9 mouse cellular contexts compared by ENCODE assay signal in the genomic region with DNA sequence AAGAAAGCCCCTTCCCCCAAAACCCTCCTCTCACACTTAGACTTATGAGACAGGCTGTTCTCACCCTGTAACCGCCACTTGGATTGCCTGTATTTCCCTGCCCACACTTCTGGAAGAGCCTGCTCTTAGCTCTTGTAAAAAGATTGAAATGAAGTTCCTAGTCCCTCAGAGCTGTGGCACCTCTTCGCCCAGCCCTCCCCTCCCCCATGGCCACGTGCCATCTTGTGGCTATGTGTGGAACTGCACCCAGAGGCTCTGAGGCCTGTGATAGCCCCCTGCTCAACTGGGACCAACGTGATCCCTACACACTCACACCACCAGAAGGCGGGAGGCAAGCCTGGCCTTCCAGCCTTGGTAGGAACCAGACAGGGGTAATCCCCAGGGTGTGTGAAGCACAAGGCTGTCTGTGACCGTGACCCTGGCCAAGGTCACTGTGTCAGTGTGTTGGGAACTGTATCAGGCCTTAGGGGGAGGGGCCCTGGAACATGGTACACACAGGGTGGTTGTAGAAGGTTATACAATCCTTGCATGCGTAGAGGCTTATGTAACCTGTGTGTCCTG. TPM values are rescaled to one million over a fixed set of nuclear protein-coding genes. Genes with fewer than 3 reads are reported as not detected.
DNase-seq lines count a peak whose midpoint lies in the region; ATAC-seq lines count a peak whose summit lies in the region.
"Had no signal": no experiment of that assay in that cellular context is flagged by ENCODE, and none has a peak within 500 bp of the region (broad histone marks: within the 10 kb centered on the region; RNA-seq: fewer than 3 reads in every experiment).

No protein-coding gene starts in this region.

- peak; percentile 4; the same call in 1 of the 2 replicates for ATAC-seq in intestine, embryonic 15.5 days
- ATAC-seq in liver, embryonic 12.5 days = peak; percentile 46
- peak; percentile 78 for ATAC-seq in monocyte, adult 5-6 weeks (replicated peaks; ENCODE audit: insufficient number of reproducible peaks, low FRiP score, low TSS enrichment, poor library complexity, severe bottlenecking)
- ATAC-seq in stomach, embryonic 15.5 days (ENCODE audit: insufficient read depth, low FRiP score, low read depth) = no peak

- H3K4me3 ChIP-seq in intestine, embryonic 15.5 days (replicated peaks) = no peak overlapping the region
- no peak overlapping the region for H3K4me3 ChIP-seq in liver, embryonic 12.5 days
- no peak overlapping the region for H3K4me3 ChIP-seq in stomach, embryonic 15.5 days (replicated peaks)
- H3K4me3 ChIP-seq: embryonic facial prominence, embryonic 12.5 days had no signal

- H3K36me3 ChIP-seq in intestine, embryonic 15.5 days = peaks cover 32% of the 10 kb centered on the region
- peaks cover 49% of the 10 kb centered on the region for H3K36me3 ChIP-seq in liver, embryonic 12.5 days
- H3K36me3 ChIP-seq in stomach, embryonic 15.5 days = peaks cover 21% of the 10 kb centered on the region; the same call in 1 of the 2 replicates

- peak overlapping the region; percentile 35 for H3K4me2 ChIP-seq in intestine, embryonic 15.5 days (replicated peaks)
- peak overlapping the region; percentile 63 for H3K4me2 ChIP-seq in liver, embryonic 12.5 days
- H3K4me2 ChIP-seq in stomach, embryonic 15.5 days = no peak overlapping the region; the same call in 1 of the 2 replicates
- H3K4me2 ChIP-seq: embryonic facial prominence, embryonic 12.5 days had no signal

- peak overlapping the region; percentile 93 for H3K27ac ChIP-seq in intestine, embryonic 15.5 days
- H3K27ac ChIP-seq in liver, embryonic 12.5 days = peak overlapping the region; percentile 95
- H3K27ac ChIP-seq in stomach, embryonic 15.5 days = peak overlapping the region; percentile 60

- H3K9me3 ChIP-seq in intestine, embryonic 15.5 days = no peaks in the 10 kb centered on the region
- H3K9me3 ChIP-seq in liver, embryonic 12.5 days (replicated peaks) = no peaks in the 10 kb centered on the region
- no peaks in the 10 kb centered on the region for H3K9me3 ChIP-seq in stomach, embryonic 15.5 days
- H3K9me3 ChIP-seq: embryonic facial prominence, embryonic 12.5 days had no signal

- peaks cover 61% of the 10 kb centered on the region for H3K4me1 ChIP-seq in intestine, embryonic 15.5 days (replicated peaks)
- H3K4me1 ChIP-seq in liver, embryonic 12.5 days = peaks cover 78% of the 10 kb centered on the region
- peaks cover 59% of the 10 kb centered on the region for H3K4me1 ChIP-seq in stomach, embryonic 15.5 days

- DNase-seq in 3134 (ENCODE audit: extremely low read depth, insufficient read length, low spot score) (peak; percentile 73), NIH3T3 (ENCODE audit: low read depth) (peak; percentile 85)
- DNase-seq in cerebellum, postnatal 10 days = peak; percentile 92 to 96
- DNase-seq in gastrocnemius, postnatal 25 days = peak; percentile 70

- WGBS in intestine, embryonic 15.5 days = 25% methylated on average over 7 of the region's 7 CpGs
- 15% methylated on average over 7 of the region's 7 CpGs for WGBS in liver, embryonic 12.5 days (ENCODE audit: insufficient replicate concordance)
- 23% methylated on average over 7 of the region's 7 CpGs for WGBS in stomach, embryonic 15.5 days

- 0 out of 2 replicates have a peak overlapping the region, but pooled peaks have one; percentile 2 for H3K9ac ChIP-seq in intestine, embryonic 15.5 days
- peak overlapping the region; percentile 51 for H3K9ac ChIP-seq in liver, embryonic 12.5 days
- no peak overlapping the region for H3K9ac ChIP-seq in stomach, embryonic 15.5 days
- H3K9ac ChIP-seq: embryonic facial prominence, embryonic 12.5 days had no signal

- H3K27me3 ChIP-seq in intestine, embryonic 15.5 days (replicated peaks) = no peaks in the 10 kb centered on the region
- H3K27me3 ChIP-seq in liver, embryonic 12.5 days (replicated peaks) = no peaks in the 10 kb centered on the region
- H3K27me3 ChIP-seq in stomach, embryonic 15.5 days (replicated peaks) = no peaks in the 10 kb centered on the region
- H3K27me3 ChIP-seq: embryonic facial prominence, embryonic 12.5 days had no signal

RNA-seq across cellular contexts. Expression of gene Thra, which starts 14.3 kb away (rescaled TPM):
- 10 to 100 TPM; 75.4 to 89.1 TPM for total RNA-seq in gastrocnemius, postnatal 25 days (2021)
- 42.7 and 45.5 TPM in 2 replicates for polyA plus RNA-seq in intestine, embryonic 15.5 days (2015; fragmentation: Nextera tagmentation; extraction: Ambion mirVana)
- polyA plus RNA-seq in liver, embryonic 12.5 days (2016; fragmentation: Nextera tagmentation; extraction: Ambion mirVana) = 13.0 and 13.3 TPM in 2 replicates
- 3.4 to 5.4 TPM (median 4.3 TPM) in 3 replicates for total RNA-seq in monocyte, adult 5-6 weeks (2017)
- polyA plus RNA-seq in stomach, embryonic 15.5 days (2015; fragmentation: Nextera tagmentation; extraction: Ambion mirVana) = 42.7 and 44.7 TPM in 2 replicates

RNA-seq across cellular contexts. Expression of gene Nr1d1, which starts 20.4 kb away (rescaled TPM):
- 100 to 1,000 TPM in 1 of 2 experiments, 10 to 100 TPM in 1; 98.0 to 119 TPM for total RNA-seq in gastrocnemius, postnatal 25 days (2021)
- polyA plus RNA-seq in intestine, embryonic 15.5 days (2015; fragmentation: Nextera tagmentation; extraction: Ambion mirVana) = 2.6 and 2.7 TPM in 2 replicates
- 1.3 and 1.4 TPM in 2 replicates for polyA plus RNA-seq in liver, embryonic 12.5 days (2016; fragmentation: Nextera tagmentation; extraction: Ambion mirVana)
- 0.68 to 4.7 TPM (median 1.9 TPM) in 3 replicates for total RNA-seq in monocyte, adult 5-6 weeks (2017)
- 2.4 and 2.5 TPM in 2 replicates for polyA plus RNA-seq in stomach, embryonic 15.5 days (2015; fragmentation: Nextera tagmentation; extraction: Ambion mirVana)

RNA-seq across cellular contexts. Expression of gene Med24, which starts 25.5 kb away (rescaled TPM):
- 10 to 100 TPM; 42.7 to 46.9 TPM for total RNA-seq in gastrocnemius, postnatal 25 days (2021)
- 39.6 and 42.5 TPM in 2 replicates for polyA plus RNA-seq in intestine, embryonic 15.5 days (2015; fragmentation: Nextera tagmentation; extraction: Ambion mirVana)
- polyA plus RNA-seq in liver, embryonic 12.5 days (2016; fragmentation: Nextera tagmentation; extraction: Ambion mirVana) = 42.0 and 43.7 TPM in 2 replicates
- total RNA-seq in monocyte, adult 5-6 weeks (2017) = 10.9 to 25.7 TPM (median 22.4 TPM) in 3 replicates
- polyA plus RNA-seq in stomach, embryonic 15.5 days (2015; fragmentation: Nextera tagmentation; extraction: Ambion mirVana) = 36.4 and 39.7 TPM in 2 replicates

RNA-seq across cellular contexts. Expression of gene Msl1, which starts 40.6 kb away (rescaled TPM):
- total RNA-seq in gastrocnemius, postnatal 25 days (2021) = 10 to 100 TPM; 51.3 to 63.6 TPM
- 18.9 and 19.7 TPM in 2 replicates for polyA plus RNA-seq in intestine, embryonic 15.5 days (2015; fragmentation: Nextera tagmentation; extraction: Ambion mirVana)
- 11.5 and 11.7 TPM in 2 replicates for polyA plus RNA-seq in liver, embryonic 12.5 days (2016; fragmentation: Nextera tagmentation; extraction: Ambion mirVana)
- total RNA-seq in monocyte, adult 5-6 weeks (2017) = 108 to 125 TPM (median 112 TPM) in 3 replicates
- 23.0 and 23.6 TPM in 2 replicates for polyA plus RNA-seq in stomach, embryonic 15.5 days (2015; fragmentation: Nextera tagmentation; extraction: Ambion mirVana)

RNA-seq across cellular contexts. Expression of gene Casc3, which starts 50.0 kb away (rescaled TPM):
- total RNA-seq in gastrocnemius, postnatal 25 days (2021) = 10 to 100 TPM; 13.9 to 15.0 TPM
- 28.2 and 29.8 TPM in 2 replicates for polyA plus RNA-seq in intestine, embryonic 15.5 days (2015; fragmentation: Nextera tagmentation; extraction: Ambion mirVana)
- 26.4 and 29.7 TPM in 2 replicates for polyA plus RNA-seq in liver, embryonic 12.5 days (2016; fragmentation: Nextera tagmentation; extraction: Ambion mirVana)
- total RNA-seq in monocyte, adult 5-6 weeks (2017) = 47.5 to 51.5 TPM (median 49.5 TPM) in 3 replicates
- 31.7 and 35.3 TPM in 2 replicates for polyA plus RNA-seq in stomach, embryonic 15.5 days (2015; fragmentation: Nextera tagmentation; extraction: Ambion mirVana)
